Mouse (Mus musculus) frontal cortex, postnatal 36 days (tissue): ENCODE data around the gene Snx33.
"Not testable (repeated sequence)": the region's sequence is repeated elsewhere in the genome, so short reads cannot be mapped to it uniquely, and the experiment has no call there.

Experiments used
- DNase-seq, 2 experiments: peaks; one replicate each; pipeline ENCODE4 v3.0.0; 2022; ENCODE audit warnings: low spot score in 2 of 2

The Snx33 gene

GRCm38 (mm10) chr9:56928041-56928811 lies at the start of gene Snx33:
Snx33 (minus strand) TSS chr9:56928371.
- DNase-seq, result peak; percentile 87 to 88

DNA sequence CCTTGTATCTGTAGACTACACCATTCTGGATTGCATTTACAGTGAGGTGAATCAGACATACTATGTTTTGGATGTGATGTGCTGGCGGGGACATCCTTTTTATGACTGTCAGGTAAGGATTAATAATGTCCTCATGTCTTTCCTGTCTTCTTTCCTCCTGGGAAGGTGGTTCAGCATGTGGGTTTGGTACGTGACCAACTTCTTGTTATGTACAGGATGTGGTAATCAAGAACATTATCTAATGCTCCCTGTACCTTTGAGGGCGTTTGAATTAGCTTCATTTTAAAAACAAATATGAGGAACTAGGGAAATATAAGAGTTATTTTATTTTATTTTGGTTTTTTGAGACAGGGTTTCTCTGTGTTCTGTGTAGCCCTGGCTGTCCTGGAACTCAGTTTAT lies 47.0 kb upstream of the Snx33 start:
- DNase-seq, result no peak

- no peak for DNase-seq
These were observed 45.9 kb upstream of the Snx33 start for GRCm38 (mm10) chr9:56973960-56974524.

- no peak for DNase-seq
These were observed 42.0 kb upstream of the Snx33 start for GRCm38 (mm10) chr9:56970158-56970557.

DNA sequence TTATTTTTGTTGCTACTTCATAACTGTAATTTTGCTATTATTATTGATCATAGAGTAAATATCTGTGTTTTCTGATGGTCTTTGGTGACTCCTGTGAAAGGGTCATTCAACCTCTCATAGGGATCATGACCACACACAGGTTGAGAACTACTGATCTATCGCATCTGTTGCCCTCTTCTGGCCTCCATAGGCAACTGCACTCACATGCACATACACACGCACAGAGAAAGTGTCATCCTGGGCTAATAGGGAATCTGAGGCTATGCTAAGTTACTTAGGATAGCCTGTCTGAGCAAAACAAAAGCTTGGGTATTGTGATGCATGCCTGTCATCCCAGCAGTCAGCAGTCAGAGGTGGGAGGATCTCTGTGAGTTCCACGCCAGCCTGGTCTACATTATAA lies 33.4 kb upstream of the Snx33 start:
- no peak for DNase-seq

GRCm38 (mm10) chr9:56958689-56959088 lies 30.5 kb upstream of the Snx33 start:
- DNase-seq, result no peak

- DNase-seq, result no peak
These were observed 28.9 kb upstream of the Snx33 start for GRCm38 (mm10) chr9:56956966-56957675.

GRCm38 (mm10) chr9:56953562-56953961 lies 25.4 kb upstream of the Snx33 start:
- no peak for DNase-seq

- DNase-seq, result peak; percentile 95 to 97
These were observed 22.5 kb upstream of the Snx33 start, which contains the start of gene Snupn for GRCm38 (mm10) chr9:56950414-56951400. Snupn (plus strand) TSS chr9:56950878.

GRCm38 (mm10) chr9:56949767-56950166 lies 21.6 kb upstream of the Snx33 start:
- DNase-seq, result no peak

DNA sequence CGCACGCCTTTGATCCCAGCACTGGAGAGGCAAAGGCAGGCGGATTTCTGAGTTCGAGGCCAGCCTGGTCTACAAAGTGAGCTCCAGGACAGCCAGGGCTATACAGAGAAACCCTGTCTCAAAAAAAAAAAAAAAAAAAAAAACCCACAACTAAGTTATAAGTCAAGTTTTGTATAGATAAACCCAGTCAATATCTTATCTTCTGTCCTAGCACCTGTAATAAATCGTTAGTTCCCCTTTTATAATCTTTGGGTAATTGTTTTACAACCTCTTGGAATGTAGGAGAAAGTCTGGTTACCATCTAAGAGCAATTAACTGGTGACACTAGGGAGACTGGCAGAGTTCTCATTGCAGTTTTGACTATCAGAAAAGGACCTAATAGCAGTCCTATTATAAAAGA lies 20.5 kb upstream of the Snx33 start:
- not testable (repeated sequence) for DNase-seq

- DNase-seq, result peak; percentile 29 to 52
These were observed 19.3 kb upstream of the Snx33 start for GRCm38 (mm10) chr9:56947481-56947880.

- DNase-seq, result no peak
These were observed 10.2 kb upstream of the Snx33 start for GRCm38 (mm10) chr9:56938374-56938773.

GRCm38 (mm10) chr9:56937223-56938160 lies 9.3 kb upstream of the Snx33 start, which contains the start of gene Imp3:
Imp3 (plus strand) TSS chr9:56937475.
- peak; percentile 89 to 92 for DNase-seq

GRCm38 (mm10) chr9:56936861-56937222 lies 8.7 kb upstream of the Snx33 start:
- no peak for DNase-seq

GRCm38 (mm10) chr9:56930556-56930955 lies 2.4 kb upstream of the Snx33 start:
- DNase-seq, result no peak

GRCm38 (mm10) chr9:56929496-56929895 lies 1.3 kb upstream of the Snx33 start:
- DNase-seq, result no peak

DNA sequence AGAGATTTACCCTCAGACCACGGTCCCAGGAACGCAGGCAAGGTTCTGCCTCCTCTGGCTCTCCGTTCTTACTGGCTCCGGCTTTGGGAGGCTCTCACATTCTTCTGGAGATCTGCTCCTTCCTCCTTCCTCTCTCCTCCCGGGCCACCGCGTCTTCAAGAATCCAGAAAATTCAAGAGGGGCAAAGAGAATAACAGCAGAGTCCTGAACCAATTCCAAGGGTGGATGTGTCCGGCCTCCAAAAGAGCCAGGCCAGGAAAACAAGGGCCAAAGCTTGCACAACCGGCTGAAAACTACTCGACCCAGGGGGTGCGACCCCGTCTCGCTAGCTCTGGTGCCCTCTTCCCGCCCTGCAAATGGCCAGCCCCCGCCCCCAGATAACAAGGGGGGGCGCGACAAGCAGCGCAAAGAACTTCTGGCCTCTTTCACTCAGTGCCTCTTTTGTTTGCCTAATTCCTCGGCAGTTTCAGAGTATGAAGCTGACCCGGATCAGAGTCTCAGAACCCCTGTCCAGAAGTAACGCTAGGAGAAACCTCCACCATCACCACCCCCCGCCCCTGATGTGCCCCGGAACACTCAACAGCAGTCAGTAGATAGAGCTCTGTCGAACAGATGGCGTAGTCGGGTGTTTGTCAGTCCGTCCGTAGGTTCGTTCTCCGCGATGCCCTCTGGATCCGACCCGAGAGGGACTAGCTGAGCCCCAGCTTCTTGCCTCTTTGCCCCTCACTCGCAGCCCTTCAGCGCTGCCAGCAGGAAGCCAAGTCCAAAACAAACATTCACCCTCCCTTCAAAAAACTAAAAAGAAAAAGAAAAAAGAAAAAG lies 769 bp downstream of the Snx33 start:
- DNase-seq, result no peak

- no peak for DNase-seq
These were observed 1.8 kb downstream of the Snx33 start for GRCm38 (mm10) chr9:56926387-56926786.

- DNase-seq, result no peak
These were observed 2.2 kb downstream of the Snx33 start for GRCm38 (mm10) chr9:56926025-56926360.
